Mouse (Mus musculus) hindbrain, embryonic 10.5 days (tissue): ENCODE results near the gene Tor1a. TPM values are rescaled to one million over a fixed set of nuclear protein-coding genes. Genes with fewer than 3 reads are reported as not detected.
"Not testable (repeated sequence)": the region's sequence is repeated elsewhere in the genome, so short reads cannot be mapped to it uniquely, and the experiment has no call there.

Experiments used
- DNase-seq: peaks from one replicate; pipeline ENCODE4 v3.0.0-alpha.2; 2017; ENCODE audit warnings: low spot score
- H3K27ac ChIP-seq: fragments of 300-500 bp; sonication (generic); 2 replicates; pipeline ENCODE4 v1.5.1; 2016; ENCODE audit warnings: mild to moderate bottlenecking, moderate library complexity
- H3K27me3 ChIP-seq: fragments of 300-500 bp; sonication (generic); 2 replicates; pipeline ENCODE4 v1.6.1; 2016; ENCODE audit warnings: mild to moderate bottlenecking; ENCODE audit not compliant: poor library complexity, insufficient read depth, severe bottlenecking
- H3K36me3 ChIP-seq: fragments of 300-500 bp; sonication (generic); 2 replicates; pipeline ENCODE4 v1.6.1; 2016; ENCODE audit warnings: mild to moderate bottlenecking, moderate library complexity
- H3K4me1 ChIP-seq: fragments of 300-500 bp; sonication (generic); replicated peaks from 2 replicates; pipeline ENCODE4 v1.6.1; 2016; ENCODE audit warnings: mild to moderate bottlenecking
- H3K4me3 ChIP-seq: fragments of 300-500 bp; sonication (generic); 2 replicates; pipeline ENCODE4 v1.5.1; 2016; ENCODE audit warnings: mild to moderate bottlenecking, moderate library complexity
- H3K9me3 ChIP-seq: fragments of 300-500 bp; sonication (generic); 2 replicates; pipeline ENCODE4 v1.6.1; 2016; ENCODE audit warnings: mild to moderate bottlenecking, moderate library complexity
- WGBS: fragments of 180-500 bp; shearing (Covaris S2); methylation state at CpG from one replicate; pipeline ENCODE4 v1.1.7; 2016; 5-methylcytosine and 5-hydroxymethylcytosine counted together
- polyA plus RNA-seq: library from polyadenylated mRNA; unstranded; fragments of >200 nt; fragmentation: Nextera tagmentation; extraction: Ambion mirVana; gene quantifications from 2 replicates; pipeline ENCODE4 v1.2.1, GENCODE M21; 2016

The Tor1a gene
- polyA plus RNA-seq, 1 experiment from 2014 or later = 84.1 TPM

- peak overlapping the region; percentile 35 for H3K27ac ChIP-seq
- H3K36me3 ChIP-seq = no peaks in the 10 kb centered on the region
- 58% methylated on average over 9 of the region's 9 CpGs for WGBS
- H3K4me1 ChIP-seq = peaks cover 30% of the 10 kb centered on the region
- no peak overlapping the region for H3K4me3 ChIP-seq
- DNase-seq = no peak
- no peaks in the 10 kb centered on the region for H3K9me3 ChIP-seq
- peaks cover 4% of the 10 kb centered on the region; the same call in 1 of the 2 replicates for H3K27me3 ChIP-seq
Observed at GRCm38 (mm10) chr2:30927151-30927781, 40.5 kb downstream of the Tor1a start.

DNA sequence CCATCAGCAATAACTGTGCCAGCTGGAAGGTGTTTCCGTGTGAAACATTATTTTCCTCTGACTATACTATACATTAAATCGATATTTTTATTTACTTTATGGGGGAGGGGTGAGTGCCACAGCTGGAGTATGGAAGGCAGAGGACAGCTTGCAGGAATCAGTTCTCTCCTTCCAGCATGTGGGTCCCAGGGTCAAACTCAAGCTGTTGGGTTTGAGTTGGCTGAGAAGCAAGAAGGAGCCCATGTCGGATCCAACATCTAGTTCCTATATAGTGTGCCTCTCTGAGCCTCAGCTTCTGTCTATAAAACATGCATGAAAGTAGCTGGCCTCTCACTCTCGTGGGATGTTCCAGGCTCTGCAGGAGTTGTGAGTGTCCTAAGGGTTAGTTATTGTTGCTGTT is 41.4 kb downstream of the Tor1a start:
- DNase-seq = no peak
- 77% methylated on average over 4 of the region's 4 CpGs for WGBS
- H3K4me3 ChIP-seq = no peak overlapping the region
- H3K4me1 ChIP-seq = peaks cover 30% of the 10 kb centered on the region
- no peaks in the 10 kb centered on the region for H3K36me3 ChIP-seq
- peaks cover 4% of the 10 kb centered on the region; the same call in 1 of the 2 replicates for H3K27me3 ChIP-seq
- peak overlapping the region; percentile 35; the same call in 1 of the 2 replicates for H3K27ac ChIP-seq
- H3K9me3 ChIP-seq = no peaks in the 10 kb centered on the region

DNA sequence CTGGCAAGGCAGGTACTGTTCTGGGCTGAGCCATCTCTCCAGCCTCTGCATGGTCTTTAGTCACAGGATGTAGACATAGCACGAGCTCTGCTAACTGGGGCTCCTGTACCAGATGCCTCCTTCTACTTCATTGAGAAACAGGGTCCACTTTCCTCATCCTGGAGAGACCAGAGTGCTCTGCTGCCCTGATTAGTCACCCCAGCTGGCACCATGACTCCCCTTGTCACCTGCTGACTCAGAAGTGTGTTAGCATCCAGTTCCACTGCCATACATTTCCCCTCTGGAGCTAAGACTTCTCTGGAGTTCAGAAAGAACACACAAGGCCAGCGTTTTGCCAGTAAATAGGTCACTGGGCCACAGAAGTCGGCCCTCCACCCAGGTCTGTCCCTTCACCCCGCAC is 42.6 kb downstream of the Tor1a start:
- H3K27ac ChIP-seq = no peak overlapping the region
- DNase-seq = no peak
- H3K27me3 ChIP-seq = peaks cover 4% of the 10 kb centered on the region; the same call in 1 of the 2 replicates
- H3K4me1 ChIP-seq = peaks cover 30% of the 10 kb centered on the region
- H3K4me3 ChIP-seq = no peak overlapping the region
- no peaks in the 10 kb centered on the region for H3K9me3 ChIP-seq
- WGBS = 93% methylated on average over 4 of the region's 4 CpGs
- H3K36me3 ChIP-seq = no peaks in the 10 kb centered on the region

GRCm38 (mm10) chr2:30923099-30923498 is 44.6 kb downstream of the Tor1a start:
- H3K4me3 ChIP-seq = no peak overlapping the region
- 77% methylated on average over 3 of the region's 3 CpGs for WGBS
- H3K27ac ChIP-seq = no peak overlapping the region
- no peaks in the 10 kb centered on the region for H3K36me3 ChIP-seq
- peaks cover 21% of the 10 kb centered on the region for H3K4me1 ChIP-seq
- H3K27me3 ChIP-seq = no peaks in the 10 kb centered on the region
- no peaks in the 10 kb centered on the region for H3K9me3 ChIP-seq
- no peak for DNase-seq

DNA sequence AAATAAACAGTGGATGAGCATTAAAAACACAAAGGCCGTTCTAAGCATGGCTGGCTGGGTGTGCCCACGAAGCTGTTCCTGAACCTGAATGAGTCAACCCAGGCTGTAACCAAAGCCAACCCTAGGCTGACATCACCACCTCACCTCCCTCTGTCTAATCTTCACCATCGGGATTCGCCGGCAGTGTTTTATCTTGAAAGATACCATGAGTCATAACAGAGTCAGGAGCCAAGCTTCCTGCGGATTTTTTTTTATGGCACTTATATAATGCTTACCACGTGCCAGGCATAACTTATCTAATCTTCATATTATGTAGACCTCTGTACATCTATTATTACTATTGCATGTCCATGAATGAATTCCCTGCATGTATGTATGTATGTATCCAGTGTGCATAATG is 47.5 kb downstream of the Tor1a start:
- Histone ChIP-seq H3K9me3 (no peaks in the 10 kb centered on the region), H3K4me1 (peaks cover 20% of the 10 kb centered on the region), H3K4me3 (no peak overlapping the region), H3K27me3 (no peaks in the 10 kb centered on the region), H3K27ac (no peak overlapping the region), H3K36me3 (no peaks in the 10 kb centered on the region)
- WGBS = 87% methylated on average over 7 of the region's 7 CpGs
- DNase-seq = no peak

DNA sequence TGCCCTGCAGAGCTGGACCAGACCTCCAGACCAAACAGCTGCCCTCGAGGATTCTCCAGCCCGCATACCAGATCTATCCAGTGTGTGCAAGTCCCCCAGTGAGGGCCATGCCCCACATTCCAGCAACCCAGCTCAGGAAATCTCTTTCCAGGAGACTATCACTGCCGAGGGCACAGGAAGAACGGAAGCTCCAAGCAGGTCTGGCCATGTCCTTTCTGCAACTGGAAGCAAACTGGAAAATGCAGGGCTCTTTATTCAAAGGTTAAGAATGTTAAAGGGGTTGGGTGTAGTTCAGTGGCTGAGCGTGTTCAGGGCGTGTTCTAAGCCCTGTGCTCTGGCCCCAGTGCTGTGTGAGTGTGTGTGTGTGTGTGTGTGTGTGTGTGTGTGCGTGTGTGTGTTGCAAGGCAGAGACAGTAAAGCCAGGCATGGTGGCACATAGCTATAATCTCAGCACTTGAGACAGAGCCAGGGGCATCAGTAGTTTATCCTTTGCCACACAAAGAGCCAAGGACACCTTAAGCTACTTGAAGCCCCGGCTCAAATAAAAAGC is 48.9 kb downstream of the Tor1a start:
- H3K27ac ChIP-seq = peak overlapping the region; percentile 60
- WGBS = 54% methylated on average over 8 of the region's 8 CpGs
- H3K36me3 ChIP-seq = no peaks in the 10 kb centered on the region
- peaks cover 30% of the 10 kb centered on the region for H3K4me1 ChIP-seq
- DNase-seq = peak; percentile 50
- no peaks in the 10 kb centered on the region for H3K27me3 ChIP-seq
- no peaks in the 10 kb centered on the region for H3K9me3 ChIP-seq
- no peak overlapping the region for H3K4me3 ChIP-seq

- Histone ChIP-seq H3K27ac (peak overlapping the region; percentile 60), H3K27me3 (no peaks in the 10 kb centered on the region), H3K9me3 (no peaks in the 10 kb centered on the region), H3K4me3 (no peak overlapping the region), H3K36me3 (no peaks in the 10 kb centered on the region), H3K4me1 (peaks cover 30% of the 10 kb centered on the region)
- no peak for DNase-seq
- 52% methylated on average over 6 of the region's 6 CpGs for WGBS
Observed at GRCm38 (mm10) chr2:30918126-30918525, 49.6 kb downstream of the Tor1a start.

- Histone ChIP-seq H3K4me1 (peaks cover 30% of the 10 kb centered on the region), H3K36me3 (no peaks in the 10 kb centered on the region), H3K4me3 (no peak overlapping the region), H3K27ac (no peak overlapping the region), H3K27me3 (no peaks in the 10 kb centered on the region), H3K9me3 (no peaks in the 10 kb centered on the region)
- DNase-seq = no peak
- 90% methylated on average over 7 of the region's 7 CpGs for WGBS
Observed at GRCm38 (mm10) chr2:30917649-30918048, 50.1 kb downstream of the Tor1a start.

DNA sequence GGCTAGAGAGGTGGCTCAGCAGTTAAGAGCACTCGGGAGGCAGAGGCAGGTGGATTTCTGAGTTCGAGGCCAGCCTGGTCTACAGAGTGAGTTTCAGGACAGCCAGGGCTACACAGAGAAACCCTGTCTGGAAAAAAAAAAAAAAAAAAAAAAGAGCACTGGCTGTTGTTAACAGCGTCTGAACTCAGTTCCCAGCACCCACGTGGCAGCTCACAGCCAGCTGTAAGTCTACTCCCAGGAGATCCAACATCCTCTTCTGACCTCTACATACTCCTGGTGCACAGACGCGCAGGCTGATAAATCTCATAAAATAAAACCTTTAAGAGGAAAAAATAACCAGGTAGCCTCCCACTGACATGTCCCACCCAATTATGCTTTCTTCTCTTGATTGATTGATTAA is 51.8 kb downstream of the Tor1a start:
- H3K4me3 ChIP-seq, DNase-seq, H3K9me3 ChIP-seq, H3K27ac ChIP-seq, H3K27me3 ChIP-seq, H3K36me3 ChIP-seq: not testable (repeated sequence)
- 83% methylated on average over 6 of the region's 6 CpGs for WGBS
- peaks cover 36% of the 10 kb centered on the region for H3K4me1 ChIP-seq

GRCm38 (mm10) chr2:30915376-30915775 is 52.4 kb downstream of the Tor1a start:
- H3K9me3 ChIP-seq = no peaks in the 10 kb centered on the region
- no peaks in the 10 kb centered on the region for H3K36me3 ChIP-seq
- peaks cover 36% of the 10 kb centered on the region for H3K4me1 ChIP-seq
- DNase-seq = no peak
- no peak overlapping the region for H3K27ac ChIP-seq
- no peak overlapping the region for H3K4me3 ChIP-seq
- H3K27me3 ChIP-seq = no peaks in the 10 kb centered on the region; the same call in 1 of the 2 replicates
- 76% methylated on average over 5 of the region's 5 CpGs for WGBS

DNA sequence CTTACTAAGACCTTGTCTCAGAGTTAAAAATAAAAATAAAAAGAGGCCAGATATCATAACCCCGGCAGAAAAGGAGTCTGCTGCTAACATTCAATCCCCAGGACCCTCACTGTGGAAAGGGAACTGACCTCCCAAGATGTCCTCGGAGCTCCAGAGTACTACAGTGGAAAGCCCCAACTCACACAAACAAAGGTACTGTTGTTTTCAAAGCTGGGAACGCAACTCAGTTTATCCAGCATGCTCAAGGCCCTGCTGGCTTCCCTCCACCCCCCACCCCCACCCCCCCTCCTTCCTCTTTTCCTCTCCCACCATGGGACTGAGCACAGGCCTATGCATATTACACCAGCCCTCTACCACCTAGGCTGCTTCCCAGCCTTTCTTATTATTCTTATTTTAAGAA is 52.9 kb downstream of the Tor1a start:
- no peaks in the 10 kb centered on the region for H3K9me3 ChIP-seq
- WGBS = 50% methylated on average over 3 of the region's 3 CpGs
- DNase-seq = no peak
- H3K27ac ChIP-seq = peak overlapping the region; percentile 31; the same call in 1 of the 2 replicates
- no peaks in the 10 kb centered on the region for H3K36me3 ChIP-seq
- no peaks in the 10 kb centered on the region; the same call in 1 of the 2 replicates for H3K27me3 ChIP-seq
- H3K4me3 ChIP-seq = no peak overlapping the region
- peaks cover 36% of the 10 kb centered on the region for H3K4me1 ChIP-seq

DNA sequence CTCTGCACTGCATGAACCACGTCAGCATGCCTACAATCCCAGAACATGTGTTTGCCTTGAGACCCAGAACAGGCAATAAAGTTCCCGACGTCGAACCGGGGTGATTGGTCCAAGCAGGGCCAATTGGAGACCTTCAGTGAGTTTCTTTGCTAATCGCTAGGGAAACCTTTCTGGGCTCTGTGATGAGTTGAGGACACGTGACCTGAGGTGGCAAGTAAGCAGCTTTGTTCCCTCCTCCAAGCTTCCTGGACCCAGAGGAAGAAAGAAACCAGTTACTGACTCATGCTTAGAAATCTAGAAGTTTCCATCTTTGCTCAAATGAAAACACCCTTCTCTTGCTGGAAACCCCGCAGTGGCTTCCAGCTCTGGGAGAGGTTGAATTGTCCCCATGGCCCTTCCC is 54.7 kb downstream of the Tor1a start:
- Histone ChIP-seq H3K4me1 (peaks cover 28% of the 10 kb centered on the region), H3K27me3 (no peaks in the 10 kb centered on the region; the same call in 1 of the 2 replicates), H3K36me3 (no peaks in the 10 kb centered on the region), H3K4me3 (no peak overlapping the region), H3K9me3 (no peaks in the 10 kb centered on the region), H3K27ac (no peak overlapping the region)
- DNase-seq = no peak
- 89% methylated on average over 8 of the region's 8 CpGs for WGBS

GRCm38 (mm10) chr2:30912291-30912773 is 55.4 kb downstream of the Tor1a start:
- Histone ChIP-seq H3K36me3 (no peaks in the 10 kb centered on the region), H3K4me3 (no peak overlapping the region), H3K27ac (no peak overlapping the region), H3K4me1 (peaks cover 22% of the 10 kb centered on the region; the same call in 1 of the 2 replicates), H3K27me3 (no peaks in the 10 kb centered on the region; the same call in 1 of the 2 replicates), H3K9me3 (no peaks in the 10 kb centered on the region)
- no peak for DNase-seq
- 55% methylated on average over 4 of the region's 4 CpGs for WGBS
